Mouse (Mus musculus): ENCODE results near the gene Mmachc.

- TF ChIP-seq UBTF (IDR thresholded peaks at IDR 0.05; ENCODE audit: low read depth, low read length), result no peak
- TF ChIP-seq CTCF (conservative IDR thresholded peaks at IDR 0.05 in 1 of 2, IDR thresholded peaks at IDR 0.05 in 1 of 2; ENCODE audit: low read depth in 2 of 2, low read length in 2 of 2), result no peak
- no peak for TF ChIP-seq GABPA (IDR thresholded peaks at IDR 0.05; ENCODE audit: insufficient replicate concordance, low read depth, low read length)
- no peak for TF ChIP-seq KAT2A (IDR thresholded peaks at IDR 0.05; ENCODE audit: insufficient replicate concordance, low read length)
- TF ChIP-seq POLR2A (IDR thresholded peaks at IDR 0.05; ENCODE audit: low read depth, low read length), result no peak
- no peak for TF ChIP-seq RCOR1 (conservative IDR thresholded peaks at IDR 0.05; ENCODE audit: low read depth, low read length)
- TF ChIP-seq SMC3 (IDR thresholded peaks at IDR 0.05; ENCODE audit: low read depth, low read length), result no peak
- TF ChIP-seq EP300 (IDR thresholded peaks at IDR 0.05; ENCODE audit: low read length), result no peak
- TF ChIP-seq ZC3H11A (IDR thresholded peaks at IDR 0.05; ENCODE audit: low read depth, low read length), result no peak
- TF ChIP-seq E2F4 (IDR thresholded peaks at IDR 0.05; ENCODE audit: insufficient replicate concordance, low read depth, low read length), result no peak
- TF ChIP-seq TCF12 (IDR thresholded peaks at IDR 0.05; ENCODE audit: low read depth, low read length), result no peak
- no peak for TF ChIP-seq MEF2A (IDR thresholded peaks at IDR 0.05; ENCODE audit: borderline replicate concordance, low read depth, low read length)
- no peak for TF ChIP-seq ZKSCAN1 (IDR thresholded peaks at IDR 0.05; ENCODE audit: borderline replicate concordance, low read depth, low read length)
Measured at GRCm38 (mm10) chr4:116660829-116661228, 47.4 kb downstream of the Mmachc start.

Measured in CH12.LX (cell line).